In the genomic region with DNA sequence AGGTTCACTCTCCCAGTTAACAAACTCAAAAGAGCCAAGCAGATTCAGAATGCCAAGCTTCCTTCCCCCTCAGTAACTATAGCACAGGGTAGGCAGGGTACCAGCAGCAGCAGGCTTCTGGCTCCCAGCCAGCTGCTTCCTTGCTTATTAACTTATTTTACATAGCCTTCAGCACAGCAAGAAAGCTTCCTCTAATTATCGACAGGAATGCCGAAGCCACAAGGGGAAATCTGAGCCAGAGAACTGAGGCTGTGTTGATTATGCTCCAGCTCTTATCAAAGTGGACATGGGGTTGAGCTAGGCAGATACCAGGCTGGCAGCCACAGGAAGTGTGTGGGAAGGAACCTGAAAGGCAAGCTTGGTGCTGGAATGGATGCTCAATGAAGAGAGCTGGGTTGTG, we compare ENCODE assay signal across 9 mouse cellular contexts.
DNase-seq lines count a peak whose midpoint lies in the region; ATAC-seq and TF ChIP-seq lines count a peak whose summit lies in the region.
"Had no signal": no experiment of that assay in that cellular context is flagged by ENCODE, and none has a peak within 500 bp of the region (broad histone marks: within the 10 kb centered on the region; RNA-seq: fewer than 3 reads in every experiment).

No protein-coding gene starts in this region.

- H3K27ac ChIP-seq in forebrain, embryonic 14.5 days (ENCODE audit: low read depth, low read length): peak overlapping the region; percentile 63; the same call in 1 of the 2 replicates
- H3K27ac ChIP-seq in neural tube, embryonic 13.5 days (replicated peaks): peak overlapping the region; percentile 61
- H3K27ac ChIP-seq: heart, embryonic 15.5 days had no signal

- H3K4me2 ChIP-seq in forebrain, embryonic 14.5 days (ENCODE audit: low read length): no peak overlapping the region
- H3K4me2 ChIP-seq in neural tube, embryonic 13.5 days: no peak overlapping the region
- H3K4me2 ChIP-seq: heart, embryonic 15.5 days had no signal

- ATAC-seq in forebrain, embryonic 14.5 days: peak; percentile 98
- ATAC-seq in neural tube, embryonic 13.5 days (ENCODE audit: low read depth): peak; percentile 93

- no peak for TF ChIP-seq CTCF in brain, embryonic 14.5 days (IDR thresholded peaks at IDR 0.05; ENCODE audit: borderline replicate concordance, extremely low read depth, insufficient read depth, insufficient read length)

- peak; percentile 20 for DNase-seq in 3T3-L1 (ENCODE audit: low read depth, low spot score)
- peak; percentile 98 for DNase-seq in brain, embryonic 14.5 days (ENCODE audit: low read depth)
- DNase-seq in forebrain, embryonic 14.5 days (ENCODE audit: low spot score): peak; percentile 97
- peak; percentile 37 to 42 for DNase-seq in kidney, postnatal 25 days
- DNase-seq in heart, adult 8-10 months (ENCODE audit: low spot score): no peak
- no peak for DNase-seq in gastrocnemius, adult 18-20 months (ENCODE audit: low spot score)
- DNase-seq in adrenal gland, adult 18-20 months (ENCODE audit: low spot score in 2 of 2): no peak

- 0% methylated on average over 2 of the region's 2 CpGs for WGBS in forebrain, embryonic 14.5 days
- 4% methylated on average over 2 of the region's 2 CpGs for whole genome bisulfite sequencing in neural tube, embryonic 13.5 days

- no peak for TF ChIP-seq POLR2A in brain, embryonic 14.5 days (IDR thresholded peaks at IDR 0.05; ENCODE audit: borderline replicate concordance, extremely low read depth, insufficient read depth, insufficient read length, poor library complexity, severe bottlenecking)

- no peaks in the 10 kb centered on the region for H3K27me3 ChIP-seq in forebrain, embryonic 14.5 days (replicated peaks; ENCODE audit: control insufficient read depth, insufficient read depth, low read length)
- H3K27me3 ChIP-seq in neural tube, embryonic 13.5 days: peaks cover 6% of the 10 kb centered on the region; the same call in 1 of the 2 replicates
- H3K27me3 ChIP-seq: heart, embryonic 15.5 days had no signal

- H3K9me3 ChIP-seq in forebrain, embryonic 14.5 days (replicated peaks; ENCODE audit: control insufficient read depth, low read length): no peaks in the 10 kb centered on the region
- no peaks in the 10 kb centered on the region for H3K9me3 ChIP-seq in neural tube, embryonic 13.5 days
- H3K9me3 ChIP-seq: heart, embryonic 15.5 days had no signal

- no peaks in the 10 kb centered on the region for H3K36me3 ChIP-seq in forebrain, embryonic 14.5 days (ENCODE audit: control insufficient read depth, insufficient read depth, low read length)
- H3K36me3 ChIP-seq in neural tube, embryonic 13.5 days: no peaks in the 10 kb centered on the region
- H3K36me3 ChIP-seq: heart, embryonic 15.5 days had no signal

- H3K4me1 ChIP-seq in forebrain, embryonic 14.5 days (ENCODE audit: control insufficient read depth, insufficient read depth, low read length): peaks cover 13% of the 10 kb centered on the region
- peaks cover 17% of the 10 kb centered on the region for H3K4me1 ChIP-seq in neural tube, embryonic 13.5 days (replicated peaks)

- no peak overlapping the region for H3K9ac ChIP-seq in forebrain, embryonic 14.5 days (ENCODE audit: low read length)
- H3K9ac ChIP-seq in neural tube, embryonic 13.5 days: no peak overlapping the region
- H3K9ac ChIP-seq: heart, embryonic 15.5 days had no signal

- H3K4me3 ChIP-seq in forebrain, embryonic 14.5 days (ENCODE audit: low read depth, low read length): no peak overlapping the region
- H3K4me3 ChIP-seq in neural tube, embryonic 13.5 days: no peak overlapping the region
- H3K4me3 ChIP-seq: heart, embryonic 15.5 days had no signal

Comparison
In these comparisons a context has a peak if more than half of its experiments do, and no peak if none do; other contexts are left out.
1. DNase-seq: peak in 3T3-L1 (single experiment), brain, embryonic 14.5 days (single experiment), forebrain, embryonic 14.5 days (single experiment) and kidney, postnatal 25 days (2 of 2); none in heart, adult 8-10 months (single experiment), gastrocnemius, adult 18-20 months (single experiment) and adrenal gland, adult 18-20 months (0 of 2).